Mouse (Mus musculus) liver, embryonic 14.5 days (tissue): ENCODE measurements at regions not wholly inside any gene's neighbourhood (a gene's known extent, or its start where the extent isn't known, plus 50 kb on each side); places are given as distances from the start of the nearest gene placed in this dataset.

ENCODE experiments used
- ATAC-seq: fragments of 200-750 bp; cut with Nextera tagmentation; 2 replicates; pipeline ENCODE4 v1.8.0; 2017; ENCODE audit warnings: moderate number of reproducible peaks, mild to moderate bottlenecking, moderate library complexity; ENCODE audit not compliant: insufficient read depth
- DNase-seq, 3 experiments: peaks; one replicate each; pipeline ENCODE4 v3.0.0-alpha.2; 2012 to 2013; ENCODE audit warnings: low read depth in 3 of 3, low spot score in 3 of 3
- H3K27ac ChIP-seq: fragments of 300-500 bp; sonication (generic); 2 replicates; pipeline ENCODE4 v1.5.1; 2014; ENCODE audit warnings: moderate library complexity, mild to moderate bottlenecking, control low read depth, inconsistent platforms
- H3K27me3 ChIP-seq: fragments of 300-500 bp; sonication (generic); 2 replicates; pipeline ENCODE4 v1.6.1; 2014; ENCODE audit warnings: mild to moderate bottlenecking, low read length, moderate library complexity; ENCODE audit not compliant: control insufficient read depth, insufficient read depth
- H3K36me3 ChIP-seq: fragments of 300-500 bp; sonication (generic); replicated peaks from 2 replicates; pipeline ENCODE4 v1.6.1; 2014; ENCODE audit warnings: low read depth; ENCODE audit not compliant: control insufficient read depth, insufficient read depth
- H3K4me1 ChIP-seq, 2 experiments: fragments of 200-500 bp in 1 of 2; fragments of 300-500 bp in 1 of 2; sonication (generic) in 1 of 2; replicated peaks; 2 replicates each; pipeline ENCODE4 v1.6.1; 2012 to 2014; ENCODE audit warnings: antibody characterized with exemption in 1 of 2, inconsistent platforms in 1 of 2, low read length in 1 of 2; ENCODE audit not compliant: control insufficient read depth in 2 of 2, insufficient read depth in 2 of 2
- H3K4me2 ChIP-seq: fragments of 300-500 bp; sonication (generic); 2 replicates; pipeline ENCODE4 v1.6.1; 2014; ENCODE audit warnings: low read depth, mild to moderate bottlenecking, control low read depth, moderate library complexity
- H3K4me3 ChIP-seq, 2 experiments: fragments of 200-500 bp in 1 of 2; fragments of 300-500 bp in 1 of 2; sonication (generic) in 1 of 2; 2 replicates each; pipeline ENCODE4 v1.5.1; 2012 to 2014; ENCODE audit warnings: low read depth in 2 of 2, low read length in 2 of 2, mild to moderate bottlenecking in 2 of 2, control low read depth in 1 of 2, inconsistent platforms in 1 of 2, moderate library complexity in 1 of 2; ENCODE audit not compliant: insufficient read depth in 1 of 2
- H3K9ac ChIP-seq: fragments of 300-500 bp; sonication (generic); replicated peaks from 2 replicates; pipeline ENCODE4 v1.6.1; 2014; ENCODE audit warnings: mild to moderate bottlenecking, control low read depth, moderate library complexity
- H3K9me3 ChIP-seq: fragments of 300-500 bp; sonication (generic); 2 replicates; pipeline ENCODE4 v1.6.1; 2016; ENCODE audit warnings: low read length, mixed read lengths; ENCODE audit not compliant: control insufficient read depth
- CTCF ChIP-seq: IDR thresholded peaks from 2 replicates; pipeline ENCODE4 v1.5.1; 2016; ENCODE audit warnings: antibody characterized with exemption, low read depth, control low read depth
- EP300 ChIP-seq: IDR thresholded peaks from 2 replicates; pipeline ENCODE4 v1.6.1; 2016; ENCODE audit warnings: antibody characterized with exemption, low read depth
- WGBS: fragments of 180-500 bp; shearing (Covaris S2); extraction: QIAGEN DNeasy Blood & Tissue Kit; methylation state at CpG from one replicate; pipeline ENCODE4 v1.1.7; 2014; ENCODE audit not compliant: insufficient replicate concordance; 5-methylcytosine and 5-hydroxymethylcytosine counted together

DNA sequence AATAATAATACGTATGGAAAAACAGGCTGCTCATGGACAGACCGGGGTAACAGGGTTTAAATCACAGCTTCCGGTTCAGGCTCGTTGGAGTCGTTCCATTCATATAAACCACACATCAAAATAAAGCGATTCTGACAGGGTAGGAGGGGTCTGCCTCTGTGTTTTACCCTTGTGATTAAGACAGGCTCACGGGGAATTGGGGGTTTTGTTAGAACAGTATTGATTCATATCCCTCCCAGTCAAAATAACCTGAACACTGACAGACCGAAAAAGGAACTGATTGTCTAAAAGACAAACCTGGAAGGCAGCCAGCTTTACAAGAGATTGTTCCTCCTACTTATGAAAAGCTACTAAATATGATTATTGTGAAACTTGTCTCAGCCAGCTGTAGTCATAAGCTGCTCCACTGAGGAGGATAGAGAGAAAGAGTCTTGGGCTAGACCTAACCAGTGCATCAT, 174.5 kb downstream of the Setd4 start:
- DNase-seq = no peak
- H3K4me3 ChIP-seq = no peak overlapping the region
- WGBS = 69% methylated on average over 8 of the region's 8 CpGs

DNA sequence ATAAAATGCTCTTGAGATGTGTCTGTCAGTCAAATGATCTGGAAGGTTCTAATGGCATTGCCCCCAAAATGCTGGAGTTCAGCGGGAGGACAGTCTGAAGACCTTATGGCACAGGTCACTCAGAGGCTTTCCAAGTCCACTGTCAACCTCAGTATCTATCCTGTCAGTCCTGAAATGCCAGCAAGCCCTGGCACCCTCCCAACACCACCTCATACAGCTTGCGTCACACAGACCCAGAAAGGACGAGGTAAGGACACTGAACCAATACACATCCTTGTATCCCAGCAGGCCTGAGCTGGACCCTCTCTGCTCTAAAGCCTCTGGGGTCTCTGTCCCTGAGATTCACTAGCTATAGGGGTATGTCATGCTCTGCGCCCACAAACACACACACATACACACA, 176.6 kb downstream of the Setd4 start:
- ATAC-seq = no peak
- WGBS = 64% methylated on average over 4 of the region's 4 CpGs
- H3K4me1 ChIP-seq = peaks cover 3 to 9% of the 10 kb centered on the region in 2 experiments; a peak in 3 of 4 replicates

More for the DNA sequence above, 174.5 kb downstream of the Setd4 start:
- Histone ChIP-seq H3K4me1 (peaks cover 0 to 2% of the 10 kb centered on the region in 2 experiments; a peak in 1 of 4 replicates), H3K36me3 (no peaks in the 10 kb centered on the region), H3K27ac (no peak overlapping the region), H3K4me2 (no peak overlapping the region), H3K9me3 (no peaks in the 10 kb centered on the region), H3K27me3 (no peaks in the 10 kb centered on the region), H3K9ac (no peak overlapping the region)
- TF ChIP-seq CTCF (no peak), EP300 (no peak)
- no peak for ATAC-seq

DNA sequence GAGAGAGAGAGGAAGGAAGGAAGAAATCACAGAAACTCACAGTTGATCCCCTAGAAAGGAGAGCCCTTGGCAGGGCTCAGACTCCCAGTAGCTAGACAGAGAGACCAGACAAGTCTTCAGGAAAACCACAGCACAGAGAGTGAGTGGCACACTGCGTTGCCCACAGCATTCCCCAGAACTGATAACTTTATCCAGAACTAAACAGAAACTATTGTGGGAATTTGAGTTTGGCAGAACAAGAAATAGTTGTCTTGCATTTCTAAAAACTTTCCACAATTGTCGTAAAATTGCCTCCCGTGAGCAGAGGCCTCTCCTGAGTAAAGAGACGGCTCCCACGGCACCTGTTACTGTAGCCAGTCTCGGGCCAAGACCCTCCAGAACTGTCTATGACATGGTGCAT, 178.1 kb downstream of the Setd4 start:
- H3K4me2 ChIP-seq = no peak overlapping the region
- H3K4me3 ChIP-seq = no peak overlapping the region
- H3K27me3 ChIP-seq = no peaks in the 10 kb centered on the region
- H3K27ac ChIP-seq = no peak overlapping the region
- no peak overlapping the region for H3K9ac ChIP-seq
- WGBS = 56% methylated on average over 6 of the region's 6 CpGs
- no peak for ATAC-seq
- H3K36me3 ChIP-seq = no peaks in the 10 kb centered on the region
- peaks cover 3 to 11% of the 10 kb centered on the region in 2 experiments; a peak in 3 of 4 replicates for H3K4me1 ChIP-seq
- no peaks in the 10 kb centered on the region for H3K9me3 ChIP-seq
- no peak for DNase-seq
- TF ChIP-seq EP300 (no peak), CTCF (no peak)

More for the DNA sequence above, 176.6 kb downstream of the Setd4 start:
- Histone ChIP-seq H3K36me3 (no peaks in the 10 kb centered on the region), H3K9me3 (no peaks in the 10 kb centered on the region), H3K4me3 (no peak overlapping the region), H3K27ac (no peak overlapping the region), H3K9ac (no peak overlapping the region), H3K27me3 (no peaks in the 10 kb centered on the region), H3K4me2 (no peak overlapping the region)
- TF ChIP-seq CTCF (no peak), EP300 (no peak)
- no peak for DNase-seq

DNA sequence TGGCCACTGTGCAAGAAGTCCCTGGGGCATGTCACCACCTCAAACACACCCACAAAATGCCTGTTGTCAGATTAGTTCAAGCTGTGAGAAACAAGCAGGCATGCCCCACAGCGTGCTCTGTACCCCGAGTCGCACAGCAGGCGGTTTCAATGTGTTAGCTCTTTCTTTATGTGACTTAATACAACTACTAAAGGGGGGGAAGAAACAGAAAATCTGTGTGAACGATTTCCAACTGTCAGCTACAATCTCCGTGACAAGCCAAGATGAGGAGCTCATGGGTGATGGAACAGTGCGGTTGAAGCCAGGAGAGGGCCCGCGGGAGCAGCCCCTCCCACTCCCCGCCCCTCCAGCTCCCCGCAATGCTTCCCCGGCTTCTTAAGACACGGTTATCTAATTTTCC, 180.7 kb downstream of the Setd4 start:
- H3K9me3 ChIP-seq = no peaks in the 10 kb centered on the region
- DNase-seq = no peak
- TF ChIP-seq EP300 = no peak
- no peak for TF ChIP-seq CTCF
- WGBS = 18% methylated on average over 13 of the region's 13 CpGs
- H3K27me3 ChIP-seq = no peaks in the 10 kb centered on the region
- no peak overlapping the region; a peak in 1 of 4 replicates for H3K4me3 ChIP-seq
- peaks cover 8 to 17% of the 10 kb centered on the region in 2 experiments for H3K4me1 ChIP-seq
- H3K27ac ChIP-seq = no peak overlapping the region
- no peak for ATAC-seq
- H3K4me2 ChIP-seq = peak overlapping the region; percentile 45
- no peak overlapping the region for H3K9ac ChIP-seq
- H3K36me3 ChIP-seq = no peaks in the 10 kb centered on the region

DNA sequence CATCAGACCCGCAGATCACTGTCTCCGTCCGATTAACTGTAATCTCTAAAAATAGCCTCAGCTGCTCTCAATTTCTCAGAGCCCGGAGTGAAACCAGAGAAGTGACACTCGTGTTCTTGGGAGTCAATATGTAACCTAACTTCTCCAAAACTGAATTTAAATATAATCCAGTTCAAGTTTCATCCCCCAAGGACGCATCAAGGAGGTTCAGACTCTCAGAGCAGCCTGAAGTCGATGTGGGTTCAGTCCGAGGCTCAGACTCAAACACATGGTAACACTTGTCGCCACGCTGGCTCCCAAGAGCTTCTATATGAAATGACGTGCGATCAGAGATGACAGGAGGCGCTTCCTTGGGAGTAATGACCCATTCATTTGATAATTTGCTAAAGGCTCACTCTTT, 181.6 kb downstream of the Setd4 start:
- Histone ChIP-seq H3K27me3 (no peaks in the 10 kb centered on the region), H3K4me3 (no peak overlapping the region), H3K27ac (no peak overlapping the region), H3K9ac (no peak overlapping the region), H3K4me1 (peaks cover 9 to 25% of the 10 kb centered on the region in 2 experiments), H3K9me3 (no peaks in the 10 kb centered on the region), H3K4me2 (no peak overlapping the region), H3K36me3 (no peaks in the 10 kb centered on the region)
- WGBS = 57% methylated on average over 13 of the region's 13 CpGs
- ATAC-seq (no peak), DNase-seq (no peak)
- TF ChIP-seq EP300 = no peak
- TF ChIP-seq CTCF = no peak
